Mouse (Mus musculus): ENCODE results near the gene 4933402N03Rik.

DNA sequence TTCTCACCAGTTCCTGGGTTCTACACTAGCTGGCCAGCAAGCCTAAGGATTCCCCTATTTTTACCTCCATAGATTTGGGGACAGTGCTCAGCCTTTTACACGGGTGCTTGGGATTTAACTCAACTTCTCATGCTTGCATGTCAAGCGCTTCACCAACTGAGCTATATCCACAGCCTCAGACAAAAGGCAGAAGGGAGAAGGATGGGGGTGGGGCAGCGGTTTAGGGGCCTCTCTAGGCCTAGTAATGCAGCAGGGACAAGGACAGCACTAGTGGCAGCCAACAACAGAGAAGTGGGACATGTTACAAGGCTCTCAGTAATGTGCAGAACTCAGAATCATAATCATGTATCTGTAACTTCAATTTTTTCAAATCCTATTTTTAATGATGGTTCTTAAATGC is 21.7 kb upstream of the 4933402N03Rik start:
- TF ChIP-seq CTCF (IDR thresholded peaks at IDR 0.05; ENCODE audit: control insufficient read depth, insufficient read depth, low read length): no peak
- TF ChIP-seq POLR2A (IDR thresholded peaks at IDR 0.05; ENCODE audit: borderline replicate concordance, control insufficient read depth, low read depth, low read length): no peak

Data from bone marrow, adult 2 months (tissue).